In genomic region chr10:13682565-13682964, GRCm38 (mm10) we compare ENCODE assay signal across 7 mouse cellular contexts.
DNase-seq lines count a peak whose midpoint lies in the region; ATAC-seq and TF ChIP-seq lines count a peak whose summit lies in the region.

No protein-coding gene starts in this region.

- H3K9ac ChIP-seq in liver, embryonic 14.5 days (replicated peaks), result no peak overlapping the region

- H3K4me1 ChIP-seq in liver, embryonic 14.5 days (replicated peaks; ENCODE audit: control insufficient read depth in 2 of 2, insufficient read depth in 2 of 2, low read length in 1 of 2), result peaks cover 0 to 11% of the 10 kb centered on the region in 2 experiments; a peak in 2 of 4 replicates

- peak; percentile 40 for TF ChIP-seq CTCF in liver, embryonic 14.5 days (IDR thresholded peaks at IDR 0.05; ENCODE audit: low read depth)

- no peak for TF ChIP-seq EP300 in liver, embryonic 14.5 days (IDR thresholded peaks at IDR 0.05; ENCODE audit: low read depth)

- H3K27me3 ChIP-seq in liver, embryonic 14.5 days (ENCODE audit: control insufficient read depth, insufficient read depth, low read length), result no peaks in the 10 kb centered on the region

- no peak overlapping the region for H3K27ac ChIP-seq in liver, embryonic 14.5 days

- no peak for ATAC-seq in liver, embryonic 14.5 days (ENCODE audit: insufficient read depth)

- H3K36me3 ChIP-seq in liver, embryonic 14.5 days (replicated peaks; ENCODE audit: control insufficient read depth, insufficient read depth, low read depth), result no peaks in the 10 kb centered on the region

- peak; percentile 48 for DNase-seq in layer of hippocampus, adult 11-12 months (ENCODE audit: low spot score)
- no peak for DNase-seq in layer of hippocampus, adult 9-10 months (ENCODE audit: low spot score)
- DNase-seq in R1 (ENCODE audit: low read depth, low spot score), result peak; percentile 34
- DNase-seq in cerebellum, postnatal 25 days, result peak; percentile 39 to 58
- no peak for DNase-seq in liver, embryonic 14.5 days (ENCODE audit: low read depth in 3 of 3, low spot score in 3 of 3)
- peak; percentile 42 for DNase-seq in thymus, postnatal 4 days
- DNase-seq in urinary bladder, postnatal 4 days (ENCODE audit: low spot score in 2 of 2), result no peak

- no peaks in the 10 kb centered on the region for H3K9me3 ChIP-seq in liver, embryonic 14.5 days (ENCODE audit: control insufficient read depth, low read length)

- no peak overlapping the region for H3K4me3 ChIP-seq in liver, embryonic 14.5 days (ENCODE audit: insufficient read depth in 1 of 2, low read depth in 2 of 2, low read length in 2 of 2)

- WGBS in liver, embryonic 14.5 days (ENCODE audit: insufficient replicate concordance), result 41% methylated on average over 3 of the region's 3 CpGs

- no peak overlapping the region for H3K4me2 ChIP-seq in liver, embryonic 14.5 days (ENCODE audit: low read depth)

Comparison
In these comparisons a context has a peak if more than half of its experiments do, and no peak if none do; other contexts are left out.
1. DNase-seq: peak in layer of hippocampus, adult 11-12 months (single experiment), R1 (single experiment), cerebellum, postnatal 25 days (2 of 2) and thymus, postnatal 4 days (single experiment); none in layer of hippocampus, adult 9-10 months (single experiment), liver, embryonic 14.5 days (0 of 3) and urinary bladder, postnatal 4 days (0 of 2).